In the genomic region with DNA sequence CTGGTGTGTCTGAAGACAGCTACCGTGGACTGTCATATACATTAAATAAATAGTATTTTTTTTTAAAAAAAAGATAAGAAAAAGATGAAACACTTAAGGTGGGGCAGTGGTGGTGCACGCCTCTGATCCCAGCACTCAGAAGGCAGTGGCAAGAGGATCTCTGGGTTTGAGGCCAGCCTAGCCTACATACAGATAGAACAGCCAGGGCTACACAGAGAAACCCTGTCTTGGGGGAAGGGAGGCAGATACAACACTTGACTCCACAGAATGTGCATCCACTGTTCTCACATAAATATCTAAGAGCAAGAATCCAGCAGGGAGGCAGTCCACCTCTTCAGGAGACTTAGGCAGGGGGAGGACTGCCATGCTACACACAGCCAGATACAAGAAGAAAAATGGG, we compare ENCODE assay signal across 8 mouse cellular contexts. TPM values are rescaled to one million over a fixed set of nuclear protein-coding genes. Genes with fewer than 3 reads are reported as not detected.
DNase-seq lines count a peak whose midpoint lies in the region; ATAC-seq and TF ChIP-seq lines count a peak whose summit lies in the region.

No protein-coding gene starts in this region.

- 85% methylated on average over 2 of the region's 2 CpGs for WGBS in kidney, adult 2 months
- WGBS in embryonic facial prominence, embryonic 12.5 days, result 90% methylated on average over 2 of the region's 2 CpGs
- 97% methylated on average over 2 of the region's 2 CpGs for WGBS in hindbrain, postnatal 0 days
- WGBS in midbrain, embryonic 16.5 days, result 97% methylated on average over 2 of the region's 2 CpGs

- 0 out of 2 replicates have a peak overlapping the region, but pooled peaks have one; percentile 20 for H3K9ac ChIP-seq in embryonic facial prominence, embryonic 12.5 days
- H3K9ac ChIP-seq in hindbrain, postnatal 0 days (replicated peaks; ENCODE audit: low read length), result peak overlapping the region; percentile 25; the same call in 1 of the 2 replicates
- H3K9ac ChIP-seq in midbrain, embryonic 16.5 days (ENCODE audit: low read depth, low read length), result 0 out of 2 replicates have a peak overlapping the region, but pooled peaks have one; percentile 40

- peak overlapping the region; percentile 80 for H3K4me2 ChIP-seq in embryonic facial prominence, embryonic 12.5 days (replicated peaks)
- peak overlapping the region; percentile 91 for H3K4me2 ChIP-seq in hindbrain, postnatal 0 days (ENCODE audit: low read depth, low read length)
- peak overlapping the region; percentile 87 for H3K4me2 ChIP-seq in midbrain, embryonic 16.5 days (ENCODE audit: low read length)

- H3K36me3 ChIP-seq in kidney, adult 2 months (ENCODE audit: control insufficient read depth, insufficient read depth, low read length), result no peaks in the 10 kb centered on the region; the same call in 1 of the 2 replicates
- H3K36me3 ChIP-seq in embryonic facial prominence, embryonic 12.5 days, result no peaks in the 10 kb centered on the region
- no peaks in the 10 kb centered on the region for H3K36me3 ChIP-seq in hindbrain, postnatal 0 days (ENCODE audit: insufficient read depth, low read length)
- no peaks in the 10 kb centered on the region for H3K36me3 ChIP-seq in midbrain, embryonic 16.5 days (ENCODE audit: control insufficient read depth, insufficient read depth, low read length)

- H3K4me1 ChIP-seq in kidney, adult 2 months (ENCODE audit: control insufficient read depth, insufficient read depth, low read length), result peaks cover 22% of the 10 kb centered on the region
- H3K4me1 ChIP-seq in embryonic facial prominence, embryonic 12.5 days, result peaks cover 21% of the 10 kb centered on the region
- H3K4me1 ChIP-seq in hindbrain, postnatal 0 days (ENCODE audit: insufficient read depth, low read length), result peaks cover 11% of the 10 kb centered on the region
- peaks cover 35% of the 10 kb centered on the region for H3K4me1 ChIP-seq in midbrain, embryonic 16.5 days (ENCODE audit: control insufficient read depth, insufficient read depth, low read length)

- H3K27ac ChIP-seq in kidney, adult 2 months (ENCODE audit: insufficient read depth, low read depth, low read length), result peak overlapping the region; percentile 33; the same call in 1 of the 2 replicates
- H3K27ac ChIP-seq in embryonic facial prominence, embryonic 12.5 days, result no peak overlapping the region
- no peak overlapping the region for H3K27ac ChIP-seq in hindbrain, postnatal 0 days
- H3K27ac ChIP-seq in midbrain, embryonic 16.5 days (ENCODE audit: low read length), result no peak overlapping the region

- H3K4me3 ChIP-seq in kidney, adult 2 months (ENCODE audit: insufficient read depth, low read depth, low read length), result peak overlapping the region; percentile 20; the same call in 1 of the 2 replicates
- H3K4me3 ChIP-seq in embryonic facial prominence, embryonic 12.5 days, result peak overlapping the region; percentile 21
- H3K4me3 ChIP-seq in hindbrain, postnatal 0 days (ENCODE audit: low read length), result peak overlapping the region; percentile 17; the same call in 1 of the 2 replicates
- peak overlapping the region; percentile 14 for H3K4me3 ChIP-seq in midbrain, embryonic 16.5 days (ENCODE audit: low read depth, low read length)

- TF ChIP-seq CTCF in kidney, adult 2 months (conservative IDR thresholded peaks at IDR 0.05; ENCODE audit: insufficient read depth, insufficient read length, low read depth, low read length), result no peak
- no peak for TF ChIP-seq CTCF in hindbrain, postnatal 0 days (IDR thresholded peaks at IDR 0.05; ENCODE audit: low read depth)

- no peak for ATAC-seq in embryonic facial prominence, embryonic 12.5 days (ENCODE audit: insufficient number of reproducible peaks, insufficient read depth, low FRiP score, low TSS enrichment)
- no peak for ATAC-seq in hindbrain, postnatal 0 days
- ATAC-seq in midbrain, embryonic 16.5 days, result no peak

- no peak for DNase-seq in kidney, adult 2 months
- no peak for DNase-seq in kidney, postnatal 10 days
- no peak for DNase-seq in hindbrain, postnatal 0 days (ENCODE audit: low spot score)
- DNase-seq in adrenal gland, postnatal 25 days, result no peak
- no peak for DNase-seq in B cell, adult 2 months
- no peak for DNase-seq in kidney, adult 9 months

- TF ChIP-seq POLR2A in kidney, adult 2 months (IDR thresholded peaks at IDR 0.05; ENCODE audit: low read depth, low read length), result no peak

- no peaks in the 10 kb centered on the region for H3K9me3 ChIP-seq in embryonic facial prominence, embryonic 12.5 days
- no peaks in the 10 kb centered on the region for H3K9me3 ChIP-seq in hindbrain, postnatal 0 days (ENCODE audit: low read length)
- H3K9me3 ChIP-seq in midbrain, embryonic 16.5 days (replicated peaks; ENCODE audit: control insufficient read depth, low read length, poor library complexity, severe bottlenecking), result no peaks in the 10 kb centered on the region

- no peaks in the 10 kb centered on the region for H3K27me3 ChIP-seq in kidney, adult 2 months (replicated peaks; ENCODE audit: control insufficient read depth, insufficient read depth, low read length)
- H3K27me3 ChIP-seq in embryonic facial prominence, embryonic 12.5 days, result no peaks in the 10 kb centered on the region
- no peaks in the 10 kb centered on the region for H3K27me3 ChIP-seq in hindbrain, postnatal 0 days (ENCODE audit: insufficient read depth, low read length)
- H3K27me3 ChIP-seq in midbrain, embryonic 16.5 days (ENCODE audit: control insufficient read depth, insufficient read depth, low read depth, low read length), result no peaks in the 10 kb centered on the region

RNA-seq across cellular contexts. Expression of a gene that starts 4.1 kb away (rescaled TPM):
- 47.6 and 48.0 TPM in 2 replicates for polyA plus RNA-seq in kidney, adult 2 months (2012; rRNA removed)
- 17.0 and 19.7 TPM in 2 replicates for polyA plus RNA-seq in embryonic facial prominence, embryonic 12.5 days (2016; fragmentation: Nextera tagmentation; extraction: Ambion mirVana)
- 86.0 and 116 TPM in 2 replicates for total RNA-seq in hindbrain, postnatal 0 days (2014; rRNA removed)
- 14.0 and 14.9 TPM in 2 replicates for polyA plus RNA-seq in hindbrain, postnatal 0 days (2015; fragmentation: Nextera tagmentation; extraction: Ambion mirVana)
- 22.1 and 23.6 TPM in 2 replicates for polyA plus RNA-seq in midbrain, embryonic 16.5 days (2015; fragmentation: Nextera tagmentation; extraction: Ambion mirVana)
- total RNA-seq in adrenal gland, postnatal 25 days (2021), result 137 and 142 TPM in 2 replicates

RNA-seq across cellular contexts. Expression of a gene that starts 13.4 kb away (rescaled TPM):
- polyA plus RNA-seq in kidney, adult 2 months (2012; rRNA removed), result 12.4 and 13.2 TPM in 2 replicates
- 10.0 and 11.2 TPM in 2 replicates for polyA plus RNA-seq in embryonic facial prominence, embryonic 12.5 days (2016; fragmentation: Nextera tagmentation; extraction: Ambion mirVana)
- total RNA-seq in hindbrain, postnatal 0 days (2014; rRNA removed), result 11.6 and 14.4 TPM in 2 replicates
- polyA plus RNA-seq in hindbrain, postnatal 0 days (2015; fragmentation: Nextera tagmentation; extraction: Ambion mirVana), result 8.4 and 8.8 TPM in 2 replicates
- 11.2 TPM in 2 replicates for polyA plus RNA-seq in midbrain, embryonic 16.5 days (2015; fragmentation: Nextera tagmentation; extraction: Ambion mirVana)
- 4.4 and 5.7 TPM in 2 replicates for total RNA-seq in adrenal gland, postnatal 25 days (2021)
